Mouse (Mus musculus) ES-E14 (cell line): ENCODE results near the gene Dennd1a.

Experiments used
- CHD2 ChIP-seq: IDR thresholded peaks from 2 replicates; pipeline ENCODE4 v1.6.1; 2014; ENCODE audit warnings: mild to moderate bottlenecking, low read depth, low read length, inconsistent platforms
- HCFC1 ChIP-seq: IDR thresholded peaks from 2 replicates; pipeline ENCODE4 v1.6.1; 2012; ENCODE audit warnings: low read length, inconsistent platforms, borderline replicate concordance; ENCODE audit not compliant: insufficient read depth
- MAFK ChIP-seq: IDR thresholded peaks from 2 replicates; pipeline ENCODE4 v1.6.1; 2014; ENCODE audit warnings: mild to moderate bottlenecking, low read depth, low read length, inconsistent platforms; ENCODE audit not compliant: insufficient read depth
- ZC3H11A ChIP-seq: IDR thresholded peaks from 2 replicates; pipeline ENCODE4 v1.6.1; 2012; ENCODE audit warnings: low read depth, mild to moderate bottlenecking, inconsistent platforms, low read length, borderline replicate concordance
- ZNF384 ChIP-seq: IDR thresholded peaks from 2 replicates; pipeline ENCODE4 v1.6.1; 2012; ENCODE audit warnings: low read depth, low read length, inconsistent platforms

- TF ChIP-seq MAFK: no peak
- no peak for TF ChIP-seq ZC3H11A
- TF ChIP-seq CHD2: no peak
- TF ChIP-seq HCFC1: no peak
- no peak for TF ChIP-seq ZNF384
These were observed 273.3 kb downstream of the Dennd1a start for GRCm38 (mm10) chr2:38013839-38014365.
